Comparison of ENCODE assay signal across 9 mouse cellular contexts in genomic region chr11:121176285-121177270, GRCm38 (mm10). TPM values are rescaled to one million over a fixed set of nuclear protein-coding genes. Genes with fewer than 3 reads are reported as not detected.
DNase-seq lines count a peak whose midpoint lies in the region; ATAC-seq lines count a peak whose summit lies in the region.
"Had no signal": no experiment of that assay in that cellular context is flagged by ENCODE, and none has a peak within 500 bp of the region (broad histone marks: within the 10 kb centered on the region; RNA-seq: fewer than 3 reads in every experiment).

No protein-coding gene starts in this region.

- H3K9me3 ChIP-seq in kidney, embryonic 15.5 days (replicated peaks): no peaks in the 10 kb centered on the region
- H3K9me3 ChIP-seq: neural tube, embryonic 13.5 days had no signal

- ATAC-seq in granulocyte monocyte progenitor cell, adult 5-6 weeks (replicated peaks; ENCODE audit: poor library complexity, severe bottlenecking): peak; percentile 77
- ATAC-seq in kidney, embryonic 15.5 days (replicated peaks; ENCODE audit: low FRiP score): peak; percentile 60; the same call in 1 of the 2 replicates

- H3K4me3 ChIP-seq in kidney, embryonic 15.5 days (replicated peaks): no peak overlapping the region
- H3K4me3 ChIP-seq: neural tube, embryonic 13.5 days had no signal

- H3K4me2 ChIP-seq in kidney, embryonic 15.5 days: no peak overlapping the region
- H3K4me2 ChIP-seq: neural tube, embryonic 13.5 days had no signal

- no peaks in the 10 kb centered on the region for H3K27me3 ChIP-seq in kidney, embryonic 15.5 days
- H3K27me3 ChIP-seq: neural tube, embryonic 13.5 days had no signal

- no peak overlapping the region for H3K9ac ChIP-seq in kidney, embryonic 15.5 days
- H3K9ac ChIP-seq: neural tube, embryonic 13.5 days had no signal

- 60% methylated on average over 12 of the region's 12 CpGs for WGBS in kidney, embryonic 15.5 days

- H3K36me3 ChIP-seq in kidney, embryonic 15.5 days: 0 out of 2 replicates have a peak, but pooled peaks cover 3% of the 10 kb centered on the region

- DNase-seq in gastrocnemius, adult 18-20 months (ENCODE audit: low spot score): peak; percentile 57
- DNase-seq in gastrocnemius, postnatal 25 days: no peak
- peak; percentile 79 for DNase-seq in NIH3T3 (ENCODE audit: low read depth)
- DNase-seq in cerebellum, adult 9-11 months: peak; percentile 61
- DNase-seq in lung, postnatal 14 days: peak; percentile 73
- peak; percentile 34 to 79 for DNase-seq in spleen, postnatal 4 days (ENCODE audit: low spot score in 2 of 2)

- H3K4me1 ChIP-seq in kidney, embryonic 15.5 days: peaks cover 9% of the 10 kb centered on the region; the same call in 1 of the 2 replicates
- H3K4me1 ChIP-seq: neural tube, embryonic 13.5 days had no signal

- H3K27ac ChIP-seq in kidney, embryonic 15.5 days: no peak overlapping the region
- H3K27ac ChIP-seq: neural tube, embryonic 13.5 days had no signal

RNA-seq across cellular contexts. Expression of gene Uts2r, which starts 16.5 kb away (rescaled TPM):
- 1 to 10 TPM in 1 of 2 experiments, under 1 TPM in 1; 0.62 to 1.0 TPM for total RNA-seq in gastrocnemius, adult 18-20 months (2021)
- total RNA-seq in gastrocnemius, postnatal 25 days (2021): 1 to 10 TPM in 1 of 2 experiments, under 1 TPM in 1; 0.35 to 1.1 TPM
- not detected in 2 replicates for total RNA-seq in granulocyte monocyte progenitor cell, adult 5-6 weeks (2014; fragmentation: Nextera tagmentation)
- total RNA-seq in granulocyte monocyte progenitor cell, adult 5-6 weeks (2017): not detected in 2 replicates
- 0.09 TPM in 1 of 2 replicates, not detected in the other for polyA plus RNA-seq in kidney, embryonic 15.5 days (2015; fragmentation: Nextera tagmentation; extraction: Ambion mirVana)

RNA-seq across cellular contexts. Expression of gene Hexdc, which starts 27.7 kb away (rescaled TPM):
- 1 to 10 TPM; 5.7 to 7.1 TPM for total RNA-seq in gastrocnemius, adult 18-20 months (2021)
- 1 to 10 TPM; 4.8 to 6.9 TPM for total RNA-seq in gastrocnemius, postnatal 25 days (2021)
- total RNA-seq in granulocyte monocyte progenitor cell, adult 5-6 weeks (2014; fragmentation: Nextera tagmentation): 5.6 and 11.5 TPM in 2 replicates
- total RNA-seq in granulocyte monocyte progenitor cell, adult 5-6 weeks (2017): 2.4 and 4.8 TPM in 2 replicates
- 9.6 and 13.7 TPM in 2 replicates for polyA plus RNA-seq in kidney, embryonic 15.5 days (2015; fragmentation: Nextera tagmentation; extraction: Ambion mirVana)

RNA-seq across cellular contexts. Expression of gene Ogfod3, which starts 27.9 kb away (rescaled TPM):
- 10 to 100 TPM; 12.3 TPM for total RNA-seq in gastrocnemius, adult 18-20 months (2021)
- 10 to 100 TPM; 11.5 to 11.6 TPM for total RNA-seq in gastrocnemius, postnatal 25 days (2021)
- total RNA-seq in granulocyte monocyte progenitor cell, adult 5-6 weeks (2014; fragmentation: Nextera tagmentation): 13.1 and 15.1 TPM in 2 replicates
- 7.7 and 10.3 TPM in 2 replicates for total RNA-seq in granulocyte monocyte progenitor cell, adult 5-6 weeks (2017)
- 31.7 and 32.0 TPM in 2 replicates for polyA plus RNA-seq in kidney, embryonic 15.5 days (2015; fragmentation: Nextera tagmentation; extraction: Ambion mirVana)

RNA-seq across cellular contexts. Expression of gene Tex19.1, which starts 30.6 kb away (rescaled TPM):
- total RNA-seq in gastrocnemius, adult 18-20 months (2021): not detected
- not detected for total RNA-seq in gastrocnemius, postnatal 25 days (2021)
- not detected in 2 replicates for total RNA-seq in granulocyte monocyte progenitor cell, adult 5-6 weeks (2014; fragmentation: Nextera tagmentation)
- not detected in 2 replicates for total RNA-seq in granulocyte monocyte progenitor cell, adult 5-6 weeks (2017)
- 0.09 TPM in 1 of 2 replicates, not detected in the other for polyA plus RNA-seq in kidney, embryonic 15.5 days (2015; fragmentation: Nextera tagmentation; extraction: Ambion mirVana)
- polyA plus RNA-seq: neural tube, embryonic 13.5 days had no signal

RNA-seq across cellular contexts. Expression of gene Cybc1, which starts 52.5 kb away (rescaled TPM):
- total RNA-seq in gastrocnemius, adult 18-20 months (2021): 1 to 10 TPM; 2.6 to 2.9 TPM
- 1 to 10 TPM; 3.0 to 3.6 TPM for total RNA-seq in gastrocnemius, postnatal 25 days (2021)
- 51.9 and 70.5 TPM in 2 replicates for total RNA-seq in granulocyte monocyte progenitor cell, adult 5-6 weeks (2014; fragmentation: Nextera tagmentation)
- total RNA-seq in granulocyte monocyte progenitor cell, adult 5-6 weeks (2017): 32.9 and 54.6 TPM in 2 replicates
- 32.6 and 34.4 TPM in 2 replicates for polyA plus RNA-seq in kidney, embryonic 15.5 days (2015; fragmentation: Nextera tagmentation; extraction: Ambion mirVana)
